Mouse (Mus musculus): ENCODE measurements at regions not wholly inside any gene's neighbourhood (a gene's known extent, or its start where the extent isn't known, plus 50 kb on each side); places are given as distances from the start of the nearest gene placed in this dataset.
A peak's percentile ranks its signal among the peaks of the same experiment; 100 is the strongest.

DNA sequence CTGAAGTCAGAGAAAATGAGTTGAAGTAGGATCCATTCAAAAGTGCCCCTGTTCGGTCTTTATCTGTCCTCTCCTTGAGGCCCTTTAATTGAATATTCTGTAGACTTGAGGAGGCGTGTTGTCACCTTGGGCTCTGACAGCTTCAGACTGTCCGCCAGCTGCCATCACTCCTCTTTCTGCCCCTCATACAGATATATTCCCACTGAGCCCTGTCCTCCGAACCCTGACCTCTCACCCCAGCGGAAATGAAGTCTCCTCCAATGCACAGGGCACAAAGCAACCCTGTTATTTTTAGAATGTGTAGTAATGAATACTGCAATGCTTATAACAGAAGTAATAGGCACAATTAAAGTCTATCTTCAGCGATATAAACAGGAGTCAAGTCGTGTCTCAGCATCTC lies 117.4 kb upstream of the Gm14444 start:
- DNase-seq (ENCODE audit: low spot score in 2 of 2), result no peak

DNA sequence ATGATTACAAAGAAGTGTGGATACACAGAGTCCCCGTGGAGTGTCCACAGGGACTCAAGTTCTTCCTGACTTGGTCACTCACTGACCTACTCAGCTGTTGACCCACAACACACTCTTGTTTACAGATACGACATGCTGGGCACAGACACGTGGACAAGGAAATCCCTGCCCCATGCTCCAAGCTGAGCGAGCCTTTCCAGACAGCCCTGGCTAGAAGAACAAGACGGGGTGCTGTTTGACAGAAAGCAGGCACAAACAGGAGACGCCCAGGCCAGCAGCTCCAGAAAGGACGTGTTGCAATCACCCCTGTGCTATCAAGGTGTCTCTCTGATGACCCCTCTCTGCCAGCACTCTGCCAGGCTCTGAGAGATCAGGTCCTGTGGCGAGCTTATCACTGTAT lies 112.6 kb upstream of the Gm14444 start:
- no peak for DNase-seq (ENCODE audit: low spot score in 2 of 2)

DNA sequence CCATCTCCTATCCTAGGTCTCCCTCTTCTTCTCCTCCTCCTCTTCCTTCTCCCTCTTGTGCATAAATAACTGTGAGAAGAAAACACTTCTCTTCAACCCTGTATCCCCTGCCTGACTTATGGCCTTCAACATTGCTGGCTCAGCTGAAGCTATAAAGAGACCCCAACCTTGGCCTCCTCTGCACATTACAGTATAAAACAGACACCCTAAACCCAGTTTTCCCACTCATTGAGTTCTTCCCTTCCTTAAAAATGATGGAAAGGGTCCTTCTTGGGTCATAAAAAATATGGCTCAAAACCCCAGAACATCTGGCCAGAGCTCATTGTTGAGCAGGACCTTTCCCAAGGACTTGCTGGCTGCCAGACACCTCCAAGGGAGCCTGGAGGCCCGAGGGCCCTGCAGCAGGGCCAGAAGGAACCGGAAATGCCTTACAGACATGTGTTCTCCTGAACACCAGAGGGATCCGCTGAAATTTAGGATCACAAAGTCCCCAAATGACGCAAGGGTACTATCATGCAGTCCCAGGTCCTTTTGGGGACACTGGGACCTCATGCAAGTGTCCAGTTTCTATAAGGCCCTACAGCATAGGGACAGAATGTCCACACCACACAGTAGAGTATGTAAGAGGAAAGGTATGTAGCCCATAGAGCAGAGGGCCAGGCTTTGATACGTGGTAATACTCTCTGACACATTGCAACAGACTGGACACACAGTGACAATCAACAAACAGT lies 109.9 kb upstream of the Gm14444 start:
- DNase-seq (ENCODE audit: low spot score in 2 of 2), result no peak

DNA sequence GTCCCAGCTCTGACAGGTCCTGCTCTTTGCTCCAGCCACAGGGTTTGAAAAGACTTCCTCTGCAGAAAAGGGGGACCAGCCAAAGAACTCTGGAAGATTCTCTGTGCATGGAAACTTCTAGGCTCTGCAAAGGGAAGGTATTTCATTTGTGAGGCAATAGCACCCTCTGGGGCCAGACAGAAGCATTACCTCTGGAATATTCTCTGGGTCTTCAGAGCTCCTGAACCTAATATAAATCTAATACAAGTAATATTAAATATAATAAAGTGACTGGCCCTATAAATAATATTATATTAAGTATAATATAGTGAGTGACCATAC lies 109.4 kb upstream of the Gm14444 start:
- DNase-seq (ENCODE audit: low spot score in 2 of 2), result peak in 1 of 2 experiments; percentile 23

DNA sequence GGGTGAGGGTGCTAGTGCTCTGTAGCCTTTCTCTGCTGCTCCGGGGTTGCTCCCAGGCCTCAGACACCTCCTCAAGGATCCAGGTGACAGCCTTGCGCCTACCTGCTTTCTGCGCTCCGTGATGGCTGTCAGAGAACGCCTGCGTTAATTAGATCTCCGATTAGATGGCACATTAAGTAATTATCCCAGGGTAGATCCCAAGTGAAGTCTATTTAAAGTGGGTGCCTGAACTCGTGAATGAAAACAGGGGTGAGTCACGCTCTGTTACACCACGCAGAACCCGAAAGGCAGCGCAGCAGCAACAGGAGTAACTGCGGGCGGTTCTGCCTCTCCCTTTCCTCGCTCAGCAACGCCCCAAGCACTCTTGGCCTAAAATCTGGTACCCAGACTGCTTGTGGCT lies 108.2 kb upstream of the Gm14444 start:
- DNase-seq (ENCODE audit: low spot score in 2 of 2), result no peak

DNA sequence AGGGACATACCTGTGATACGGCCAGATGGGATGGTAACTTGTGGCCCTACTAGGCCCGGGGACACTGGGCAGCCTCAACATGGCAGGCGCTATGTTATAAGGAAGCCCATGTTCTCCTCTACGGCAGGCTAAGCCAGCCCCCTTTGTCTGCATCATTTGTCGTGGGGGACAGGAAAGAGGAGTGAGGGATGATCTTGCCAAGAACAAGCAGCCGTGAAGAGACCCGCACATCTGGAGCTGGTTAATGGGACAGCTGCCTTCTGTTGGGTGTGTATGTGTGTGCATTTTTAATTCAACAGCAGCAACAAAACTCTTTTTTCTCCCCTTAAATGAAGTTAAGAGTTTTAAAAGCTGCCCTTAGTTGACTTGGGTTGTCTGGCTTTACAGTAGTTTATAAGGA lies 106.4 kb upstream of the Gm14444 start:
- DNase-seq (ENCODE audit: low spot score in 2 of 2), result no peak

DNA sequence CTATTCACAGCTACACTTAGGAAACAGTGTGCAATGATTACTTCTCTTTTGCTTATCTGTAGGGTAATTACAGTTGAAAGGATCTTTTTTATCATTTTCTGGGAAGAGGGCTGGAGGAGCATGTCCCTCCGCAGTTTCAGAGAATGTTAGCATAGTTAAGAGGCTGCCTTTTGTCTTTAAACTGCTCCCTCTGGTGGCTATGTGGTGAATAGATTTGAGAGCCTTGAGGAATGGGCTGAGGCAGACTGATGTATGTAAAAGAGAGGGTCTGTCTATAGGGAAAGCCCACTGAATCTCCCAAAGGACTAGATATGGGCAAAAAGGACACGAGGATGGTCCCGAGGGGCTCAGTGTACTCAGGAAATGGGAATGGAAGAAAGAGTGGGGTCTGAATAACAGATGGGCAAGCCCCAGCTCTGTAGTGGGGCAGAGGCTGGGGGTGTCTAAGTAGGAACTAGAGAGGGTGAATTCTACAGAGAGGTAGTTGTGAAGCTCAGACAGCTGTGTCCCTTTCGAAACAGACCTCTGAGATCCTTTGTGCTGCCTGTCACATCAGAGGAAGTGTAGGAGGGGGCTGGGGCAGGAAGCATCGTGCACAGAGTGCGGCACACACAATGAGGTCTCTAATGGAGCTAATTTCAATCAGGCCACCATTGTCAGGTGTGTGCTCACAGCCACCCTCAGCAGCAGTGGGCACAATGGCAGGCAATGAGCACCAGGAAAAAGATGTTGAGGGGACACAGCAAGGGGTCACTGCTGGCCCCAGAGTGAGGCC lies 104.0 kb upstream of the Gm14444 start:
- peak in 1 of 2 experiments; percentile 26 for DNase-seq (ENCODE audit: low spot score in 2 of 2)

DNA sequence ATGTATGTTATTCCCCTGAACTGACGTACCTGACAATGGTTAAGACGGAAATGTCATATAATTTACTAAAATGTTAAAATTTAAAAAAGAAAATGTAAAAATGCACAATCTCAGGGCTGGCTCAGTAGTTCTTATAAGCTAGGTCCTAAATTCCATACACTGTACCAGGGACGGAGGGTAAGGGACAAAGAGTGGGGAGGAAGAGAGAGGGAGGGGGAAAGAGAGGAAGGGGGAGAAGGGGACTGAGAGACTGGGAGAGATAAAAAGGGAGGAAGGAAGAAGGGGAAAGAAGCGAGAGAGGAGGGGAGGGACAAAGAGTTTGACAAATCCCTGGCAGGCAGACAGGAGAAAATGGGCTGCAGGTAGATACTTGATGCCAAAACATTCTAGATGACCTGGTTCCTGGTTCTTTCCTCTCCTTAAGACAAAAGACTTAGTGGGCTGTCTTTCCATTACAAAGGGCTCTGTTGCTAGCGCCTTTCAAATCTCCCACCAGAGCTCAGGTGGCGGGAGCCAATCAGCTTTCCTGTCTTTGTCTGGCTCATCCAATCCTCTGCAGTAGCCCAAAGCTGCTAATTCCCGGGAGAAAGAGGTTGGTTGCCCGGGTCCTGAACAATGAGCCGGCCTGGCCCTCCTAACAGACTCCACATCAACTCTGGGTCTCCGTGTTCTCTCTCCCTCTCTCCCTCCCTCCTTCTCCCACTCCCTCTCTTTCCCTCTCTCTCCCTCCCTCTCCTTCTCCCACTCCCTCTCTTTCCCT lies 92.7 kb upstream of the Gm14444 start:
- DNase-seq (ENCODE audit: low spot score in 2 of 2), result no peak

DNA sequence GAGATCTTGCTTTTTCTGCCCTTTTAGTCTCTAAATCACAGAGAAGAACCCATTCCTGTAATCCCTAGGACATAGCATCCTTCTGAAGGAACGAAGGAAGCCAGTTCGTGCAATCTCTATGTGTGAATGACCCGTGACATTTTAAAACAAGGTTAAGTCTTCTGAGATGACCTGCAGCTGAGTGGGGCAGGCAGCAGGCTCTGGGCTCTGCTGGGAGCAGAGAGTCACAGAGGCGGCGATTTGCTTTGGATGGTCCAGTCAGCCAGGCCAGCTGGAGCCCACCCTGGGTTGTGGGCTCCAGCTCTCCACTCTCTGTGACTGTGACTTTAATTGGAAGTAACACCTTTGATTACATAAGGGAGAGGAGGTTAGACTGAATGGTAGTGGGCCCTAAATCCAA lies 92.1 kb upstream of the Gm14444 start:
- DNase-seq (ENCODE audit: low spot score in 2 of 2), result no peak

DNA sequence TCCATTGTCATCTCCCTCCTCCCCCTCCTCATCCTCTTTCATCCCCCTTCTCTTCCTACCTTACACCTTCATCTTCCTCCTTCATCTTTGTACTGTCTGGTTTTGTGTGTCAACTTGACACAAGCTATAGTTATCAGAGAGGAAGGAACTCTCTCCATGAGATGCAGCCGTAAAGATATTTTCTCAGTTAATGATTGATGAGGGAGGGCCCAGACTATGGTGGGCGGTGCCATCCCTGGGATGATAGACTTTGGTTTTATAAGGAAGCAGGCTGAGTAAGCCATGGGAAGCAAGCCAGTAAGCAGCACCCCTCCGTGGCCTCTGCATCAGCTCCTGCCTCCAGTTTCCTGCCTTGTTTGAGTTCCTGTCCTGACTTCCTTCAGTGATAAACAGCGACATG lies 87.8 kb upstream of the Gm14444 start:
- DNase-seq (ENCODE audit: low spot score in 2 of 2), result no peak

DNA sequence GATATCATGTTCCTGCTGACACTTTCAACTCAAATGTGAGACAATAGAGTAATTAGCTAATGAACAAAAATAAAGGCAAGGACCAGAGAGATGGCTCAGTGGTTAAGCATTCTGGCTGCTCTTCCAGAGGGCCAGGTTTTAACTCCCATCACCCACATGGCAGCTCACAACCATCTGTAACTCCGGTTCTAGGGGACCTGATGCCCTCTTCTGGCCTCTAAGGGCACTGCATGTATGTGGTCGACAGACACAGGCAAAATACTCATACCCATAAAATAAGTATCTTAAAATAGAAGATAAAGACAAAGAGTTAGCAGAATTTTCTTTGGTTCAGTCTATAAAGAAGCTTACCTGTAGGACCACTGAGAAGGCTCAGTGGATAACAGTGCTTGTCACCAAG lies 80.3 kb upstream of the Gm14444 start:
- no peak for DNase-seq (ENCODE audit: low spot score in 2 of 2)

DNA sequence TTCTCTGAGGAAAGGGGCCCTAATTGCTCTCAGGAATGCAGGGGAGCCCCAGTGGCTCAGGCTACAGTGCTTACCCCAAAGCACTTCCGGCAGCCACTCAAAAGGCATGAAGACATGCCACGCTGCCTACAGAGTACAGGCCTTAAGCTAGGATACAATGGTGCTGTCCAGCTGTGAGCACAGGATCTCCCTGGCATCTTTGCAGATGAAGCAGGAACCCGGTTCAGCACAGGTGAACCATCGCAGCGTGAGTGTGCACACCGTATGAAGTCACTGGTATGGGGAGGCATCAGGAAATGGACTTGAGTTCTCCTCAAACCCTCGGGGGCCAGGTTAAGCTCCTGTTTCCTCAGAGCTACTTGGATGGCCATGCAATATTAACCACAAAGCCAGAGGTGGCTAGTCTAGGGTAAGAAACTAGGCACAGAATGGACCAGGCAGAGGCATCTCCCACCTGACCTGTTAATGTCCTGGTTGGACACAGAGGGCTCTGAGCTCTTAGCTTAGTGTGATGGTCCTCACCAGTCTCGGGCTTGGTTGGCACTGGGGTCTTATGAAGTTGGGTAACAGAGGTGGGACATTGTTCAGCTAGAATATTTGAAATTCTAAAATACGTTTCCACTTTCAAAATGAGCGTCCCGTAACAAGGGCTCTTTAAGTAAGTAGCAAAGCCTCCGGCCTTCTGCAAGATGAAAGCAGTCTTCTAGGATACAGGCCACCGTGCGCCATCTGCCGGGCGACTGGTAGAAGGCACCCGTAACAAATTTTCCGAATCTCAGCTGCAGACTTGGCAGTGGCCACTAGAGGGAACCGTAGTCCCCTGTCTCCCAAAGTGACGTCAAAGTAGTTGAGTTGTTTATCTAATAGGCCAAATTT lies 77.7 kb upstream of the Gm14444 start:
- peak; percentile 66 to 83 for DNase-seq (ENCODE audit: low spot score in 2 of 2)

DNA sequence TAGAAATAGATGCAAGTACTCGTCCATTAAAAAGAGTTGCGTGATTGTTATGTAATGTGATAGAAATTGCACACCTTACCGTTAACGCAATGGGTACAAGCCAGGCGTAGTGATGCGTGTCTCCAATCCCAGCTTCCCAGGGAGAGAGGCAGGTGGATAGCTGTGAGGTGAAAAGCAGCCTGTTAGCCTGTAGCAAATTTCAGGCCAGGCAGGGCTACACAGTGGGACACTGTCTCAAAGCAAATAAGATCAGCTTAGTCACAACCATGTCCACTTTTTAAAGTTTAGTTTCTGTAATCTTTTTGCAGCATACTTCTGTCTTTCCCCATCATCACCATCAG lies 77.1 kb upstream of the Gm14444 start:
- no peak for DNase-seq (ENCODE audit: low spot score in 2 of 2)

DNA sequence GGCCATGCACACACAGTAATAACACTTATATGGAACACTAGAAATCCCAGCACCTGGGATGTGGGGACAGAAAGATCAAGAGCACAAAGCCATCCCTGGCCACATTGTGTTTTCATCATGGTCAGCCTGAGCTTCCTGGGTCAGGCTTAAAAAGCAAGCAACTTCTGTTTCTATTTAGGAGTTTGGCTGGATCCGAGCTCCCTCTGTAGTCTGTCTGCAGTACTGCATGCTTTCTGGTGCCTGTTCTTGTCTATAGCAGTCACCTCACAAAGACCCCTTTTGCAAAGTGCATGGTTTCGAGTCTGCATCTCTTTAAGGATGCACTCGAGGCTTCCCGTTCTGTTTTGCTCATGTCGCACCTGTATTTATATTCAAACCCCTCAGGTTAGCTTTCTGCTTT lies 73.4 kb upstream of the Gm14444 start:
- DNase-seq (ENCODE audit: low spot score in 2 of 2), result peak in 1 of 2 experiments; percentile 10

DNA sequence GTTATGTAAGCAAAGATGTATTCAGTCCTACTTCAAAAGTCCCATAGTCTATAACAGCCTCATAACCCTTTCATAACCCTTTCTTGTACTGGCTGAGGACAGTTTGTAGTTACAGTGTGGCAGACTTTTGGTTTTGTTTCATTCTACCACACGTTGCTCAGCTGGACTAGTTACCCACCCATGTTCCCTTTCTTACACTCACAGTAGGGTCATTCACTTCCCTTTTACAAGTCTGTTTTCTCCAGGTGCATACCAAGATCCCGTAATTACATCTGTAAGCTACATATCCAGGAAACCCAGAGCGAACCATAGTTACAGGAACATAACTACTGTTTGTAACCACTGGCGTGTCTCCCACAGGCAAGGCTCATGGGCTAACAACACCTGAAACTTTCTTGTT lies 72.1 kb upstream of the Gm14444 start:
- no peak for DNase-seq (ENCODE audit: low spot score in 2 of 2)

DNA sequence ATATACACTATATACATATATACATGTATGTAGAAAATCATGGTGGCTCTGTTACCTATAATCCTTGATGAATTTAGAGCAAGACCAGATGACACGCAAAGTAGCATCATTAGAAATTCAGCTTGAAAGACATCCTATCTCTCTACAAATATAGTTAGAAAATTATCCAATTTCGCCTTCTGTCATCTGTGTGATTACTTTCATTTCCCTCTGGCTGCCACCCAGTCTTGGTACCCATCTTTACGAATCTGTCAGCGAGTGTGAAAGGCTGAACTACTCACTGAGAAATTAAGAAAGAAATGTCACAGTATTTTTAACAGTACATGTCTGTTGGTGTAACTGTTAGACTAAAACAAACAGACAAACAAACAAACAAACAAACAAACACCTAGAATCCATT lies 67.8 kb upstream of the Gm14444 start:
- no peak for DNase-seq (ENCODE audit: low spot score in 2 of 2)

DNA sequence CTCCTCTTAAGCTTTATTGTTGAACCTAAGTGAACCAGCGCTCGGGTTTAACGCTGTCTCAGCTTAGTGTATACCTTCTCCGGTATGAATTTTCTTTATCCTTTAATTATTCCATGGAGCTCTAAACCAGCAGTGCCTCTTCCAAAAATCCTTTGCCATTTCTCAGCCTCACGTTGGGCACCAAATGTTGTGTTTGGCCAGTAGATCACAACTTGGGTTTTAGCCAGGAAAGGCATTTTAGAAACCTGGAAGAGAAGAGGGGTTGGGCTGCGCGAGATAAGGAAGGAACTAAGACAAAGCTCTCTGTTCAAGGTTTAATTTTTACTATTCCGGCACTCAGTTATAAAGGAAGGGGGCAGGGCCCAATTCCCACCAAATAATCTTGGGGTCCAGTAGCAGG lies 61.9 kb upstream of the Gm14444 start:
- no peak for DNase-seq (ENCODE audit: low spot score in 2 of 2)
